Mouse (Mus musculus) myocyte (in vitro differentiated cells): Measurements from ENCODE around the gene Olfr531.

Source experiments
- CEBPB ChIP-seq: IDR thresholded peaks from 2 replicates; pipeline ENCODE4 v1.6.1; 2011; ENCODE audit warnings: mild to moderate bottlenecking, moderate library complexity; ENCODE audit not compliant: poor library complexity, insufficient read depth, severe bottlenecking
- E2F4 ChIP-seq: IDR thresholded peaks from one replicate; pipeline ENCODE4 v1.6.1; 2011; ENCODE audit warnings: mild to moderate bottlenecking, control low read depth, moderate library complexity; ENCODE audit not compliant: insufficient read depth
- MYOG ChIP-seq, 3 experiments: IDR thresholded peaks; one replicate each; pipeline ENCODE4 v1.6.1; 2011; ENCODE audit warnings: control low read depth in 2 of 3, low read depth in 2 of 3, mild to moderate bottlenecking in 2 of 3; ENCODE audit not compliant: insufficient read length in 2 of 3, control insufficient read depth in 1 of 3, insufficient read depth in 1 of 3
- POLR2A ChIP-seq: IDR thresholded peaks from one replicate; pipeline ENCODE4 v1.6.1; 2011; ENCODE audit warnings: low read depth, mild to moderate bottlenecking, control low read depth, moderate library complexity; ENCODE audit not compliant: insufficient read length
- POLR2AphosphoS2 ChIP-seq: IDR thresholded peaks from one replicate; pipeline ENCODE4 v1.6.1; 2011; ENCODE audit warnings: low read depth, control low read depth; ENCODE audit not compliant: insufficient read length
- SRF ChIP-seq: IDR thresholded peaks from one replicate; pipeline ENCODE4 v1.6.1; 2011; ENCODE audit warnings: low read depth; ENCODE audit not compliant: control insufficient read depth, insufficient read length
- TCF12 ChIP-seq: IDR thresholded peaks from one replicate; pipeline ENCODE4 v1.6.1; 2011; ENCODE audit warnings: mild to moderate bottlenecking, control low read depth; ENCODE audit not compliant: poor library complexity, insufficient read depth, severe bottlenecking

GRCm38 (mm10) chr7:140376231-140376630 is 26.5 kb downstream of the Olfr531 start, which contains the start of gene Olfr530:
- TF ChIP-seq POLR2A (no peak), CEBPB (no peak), TCF12 (no peak), POLR2AphosphoS2 (no peak), SRF (no peak), MYOG (IDR thresholded peaks at IDR 0.05; ENCODE audit: control insufficient read depth in 1 of 3, insufficient read depth in 1 of 3, insufficient read length in 2 of 3, low read depth in 2 of 3) (no peak), E2F4 (no peak)
